Mouse (Mus musculus) G1E (cell line): ENCODE measurements around the gene Rasgef1b. TPM values are rescaled to one million over a fixed set of nuclear protein-coding genes. Genes with fewer than 3 reads are reported as not detected.

Experiments used
- ATAC-seq: 2 replicates; pipeline ENCODE4 v1.8.0; 2016; ENCODE audit warnings: mild to moderate bottlenecking; ENCODE audit not compliant: insufficient number of reproducible peaks, poor library complexity, low FRiP score, severe bottlenecking; ENCODE audit errors: extremely low read depth
- DNase-seq: peaks from one replicate; pipeline ENCODE4 v3.0.0; 2012; ENCODE audit warnings: low spot score
- H3K27me3 ChIP-seq: 2 replicates; pipeline ENCODE4 v1.6.1; 2012; ENCODE audit warnings: mild to moderate bottlenecking, low read length, inconsistent platforms; ENCODE audit not compliant: insufficient read depth
- H3K36me3 ChIP-seq: replicated peaks from 2 replicates; pipeline ENCODE3; 2012; ENCODE audit warnings: mild to moderate bottlenecking, inconsistent platforms
- H3K4me1 ChIP-seq: 2 replicates; pipeline ENCODE4 v1.6.1; 2012; ENCODE audit warnings: low read depth, low read length, inconsistent platforms, mixed read lengths; ENCODE audit not compliant: insufficient read depth
- H3K4me3 ChIP-seq: 2 replicates; pipeline ENCODE4 v1.5.1; 2012; ENCODE audit warnings: low read depth, mild to moderate bottlenecking, inconsistent platforms, low read length, moderate library complexity, mixed read lengths
- H3K9me3 ChIP-seq: replicated peaks from 2 replicates; pipeline ENCODE4 v1.6.1; 2012; ENCODE audit warnings: inconsistent platforms
- CTCF ChIP-seq: IDR thresholded peaks from 2 replicates; pipeline ENCODE4 v1.5.1; 2012; ENCODE audit warnings: low read depth, low read length, inconsistent platforms, mixed read lengths
- GATA1 ChIP-seq: IDR thresholded peaks from 2 replicates; pipeline ENCODE4 v1.6.1; 2012; ENCODE audit warnings: borderline replicate concordance, low read length, inconsistent platforms, mixed read lengths
- GATA2 ChIP-seq: IDR thresholded peaks from 2 replicates; pipeline ENCODE4 v1.6.1; 2012; ENCODE audit warnings: low read depth, low read length, inconsistent platforms, borderline replicate concordance
- POLR2AphosphoS5 ChIP-seq: IDR thresholded peaks from 2 replicates; pipeline ENCODE4 v1.6.1; 2012; ENCODE audit warnings: low read depth, low read length, inconsistent platforms; ENCODE audit not compliant: insufficient replicate concordance
- TAL1 ChIP-seq: conservative IDR thresholded peaks from 2 replicates; pipeline ENCODE4 v1.6.1; 2012; ENCODE audit warnings: low read depth, low read length, inconsistent platforms, mixed read lengths
- polyA plus RNA-seq: library from polyadenylated mRNA; stranded (reverse); fragments of >175 nt; gene quantifications from 2 replicates; pipeline ENCODE4 v1.2.3, GENCODE M21; 2012
- total RNA-seq, 2 experiments: library from RNA; stranded (forward) in 1 of 2; stranded (reverse) in 1 of 2; fragments of 200-1000 nt in 1 of 2; fragments of >200 nt in 1 of 2; fragmentation: Nextera tagmentation in 1 of 2; gene quantifications; 2 replicates each; pipeline ENCODE4 v1.2.3; 2014 to 2017

Gene Rasgef1b
- total and polyA plus RNA-seq, 3 experiments: 0.38 TPM; not detected in 2

GRCm38 (mm10) chr5:99620771-99621170, 108.1 kb downstream of the Rasgef1b start:
- no peaks in the 10 kb centered on the region for H3K27me3 ChIP-seq
- ATAC-seq: no peak
- no peaks in the 10 kb centered on the region for H3K4me1 ChIP-seq
- TF ChIP-seq POLR2AphosphoS5 (no peak), TAL1 (no peak), CTCF (no peak), GATA2 (no peak), GATA1 (no peak)
- H3K9me3 ChIP-seq: peaks cover 65% of the 10 kb centered on the region
- H3K36me3 ChIP-seq: no peaks in the 10 kb centered on the region
- DNase-seq: no peak
- no peak overlapping the region for H3K4me3 ChIP-seq

GRCm38 (mm10) chr5:99617271-99617800, 111.5 kb downstream of the Rasgef1b start:
- H3K4me3 ChIP-seq: no peak overlapping the region
- no peak for ATAC-seq
- TF ChIP-seq GATA2 (no peak), POLR2AphosphoS5 (no peak), CTCF (no peak), TAL1 (no peak), GATA1 (no peak)

GRCm38 (mm10) chr5:99613321-99614118, 115.3 kb downstream of the Rasgef1b start:
- Histone ChIP-seq H3K36me3 (no peaks in the 10 kb centered on the region), H3K27me3 (no peaks in the 10 kb centered on the region), H3K9me3 (peaks cover 74% of the 10 kb centered on the region), H3K4me1 (no peaks in the 10 kb centered on the region), H3K4me3 (no peak overlapping the region)
- DNase-seq (no peak), ATAC-seq (no peak)
- TF ChIP-seq TAL1: no peak
- TF ChIP-seq GATA2: no peak
- no peak for TF ChIP-seq CTCF
- TF ChIP-seq POLR2AphosphoS5: no peak
- TF ChIP-seq GATA1: no peak

More at GRCm38 (mm10) chr5:99617271-99617800, 111.5 kb downstream of the Rasgef1b start:
- no peaks in the 10 kb centered on the region for H3K4me1 ChIP-seq
- DNase-seq: no peak
- no peaks in the 10 kb centered on the region for H3K36me3 ChIP-seq
- H3K27me3 ChIP-seq: no peaks in the 10 kb centered on the region
- H3K9me3 ChIP-seq: peaks cover 73% of the 10 kb centered on the region

- DNase-seq (no peak), ATAC-seq (no peak)
- Histone ChIP-seq H3K27me3 (no peaks in the 10 kb centered on the region), H3K4me3 (no peak overlapping the region), H3K9me3 (peaks cover 70% of the 10 kb centered on the region), H3K4me1 (no peaks in the 10 kb centered on the region), H3K36me3 (no peaks in the 10 kb centered on the region)
- TF ChIP-seq CTCF (no peak), TAL1 (no peak), POLR2AphosphoS5 (no peak), GATA1 (no peak)
Measured at GRCm38 (mm10) chr5:99607602-99608001, 121.3 kb downstream of the Rasgef1b start.

GRCm38 (mm10) chr5:99606164-99606858, 122.6 kb downstream of the Rasgef1b start:
- TF ChIP-seq TAL1 (no peak), POLR2AphosphoS5 (no peak), GATA1 (no peak), CTCF (no peak), GATA2 (no peak)
- no peak overlapping the region for H3K4me3 ChIP-seq
- no peaks in the 10 kb centered on the region for H3K27me3 ChIP-seq
- H3K9me3 ChIP-seq: peaks cover 70% of the 10 kb centered on the region
- ATAC-seq (no peak), DNase-seq (no peak)
- no peaks in the 10 kb centered on the region for H3K4me1 ChIP-seq
- H3K36me3 ChIP-seq: no peaks in the 10 kb centered on the region
